Mouse (Mus musculus): ENCODE measurements around the gene Dchs2.

GRCm38 (mm10) chr3:83209646-83210045 lies 81.9 kb downstream of the Dchs2 start:
- no peak for TF ChIP-seq EP300 (optimal IDR thresholded peaks at IDR 0.05)
- TF ChIP-seq CTCF (IDR thresholded peaks at IDR 0.05; ENCODE audit: low read depth), result no peak
